Mouse (Mus musculus) ES-E14 (cell line): Measurements from ENCODE around the gene Ssr1.

Experiments used
- CHD2 ChIP-seq: IDR thresholded peaks from 2 replicates; pipeline ENCODE4 v1.6.1; 2014; ENCODE audit warnings: mild to moderate bottlenecking, low read depth, low read length, inconsistent platforms
- HCFC1 ChIP-seq: IDR thresholded peaks from 2 replicates; pipeline ENCODE4 v1.6.1; 2012; ENCODE audit warnings: low read length, inconsistent platforms, borderline replicate concordance; ENCODE audit not compliant: insufficient read depth
- ZC3H11A ChIP-seq: IDR thresholded peaks from 2 replicates; pipeline ENCODE4 v1.6.1; 2012; ENCODE audit warnings: low read depth, mild to moderate bottlenecking, inconsistent platforms, low read length, borderline replicate concordance

DNA sequence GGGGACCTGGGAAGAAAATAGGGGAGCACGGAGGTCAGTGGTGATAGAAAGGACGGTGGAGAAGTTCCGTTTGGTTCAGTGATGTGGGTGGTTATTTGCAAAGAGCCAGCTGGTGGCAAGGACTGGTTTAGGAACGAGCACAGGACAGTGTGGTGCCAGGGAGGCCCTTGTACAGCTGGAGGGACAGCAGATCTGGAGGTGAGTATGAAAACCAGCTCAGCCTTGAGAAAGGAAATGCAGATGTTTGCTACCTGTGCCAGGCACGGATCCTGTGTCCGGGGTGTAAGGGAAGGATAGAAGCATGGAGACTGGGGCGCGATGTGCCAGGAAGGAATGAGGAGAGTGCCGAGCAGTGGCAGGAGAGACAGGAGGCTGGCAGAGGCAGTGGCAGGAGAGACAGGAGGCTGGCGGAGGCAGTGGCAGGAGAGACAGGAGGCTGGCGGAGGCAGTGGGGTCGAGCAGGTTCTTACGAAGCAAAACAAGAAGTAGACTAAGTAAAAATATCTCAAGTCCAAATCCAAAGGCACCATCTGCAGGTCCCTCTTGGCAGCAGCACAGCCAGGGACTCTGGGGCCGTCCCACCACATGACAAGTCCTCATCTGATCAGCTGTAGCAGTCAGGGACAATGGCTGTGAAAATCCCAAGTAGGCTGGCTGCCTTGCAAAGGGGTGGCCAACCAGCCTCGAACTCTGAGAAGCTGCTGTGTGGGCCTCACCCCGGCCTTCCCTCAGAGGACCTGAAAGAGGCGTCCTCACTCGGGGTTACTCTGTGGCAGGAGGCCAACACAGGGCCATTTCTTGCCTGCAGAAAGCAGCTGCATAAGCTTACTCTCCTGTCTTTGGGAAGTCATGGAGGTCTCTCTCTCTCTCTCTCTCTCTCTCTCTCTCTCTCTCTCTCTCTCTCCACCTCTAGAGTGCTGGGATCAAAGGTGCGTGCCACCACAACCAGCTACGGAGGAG, 29.6 kb downstream of the Ssr1 start:
- TF ChIP-seq ZC3H11A = no peak
- TF ChIP-seq CHD2 = no peak
- TF ChIP-seq HCFC1 = no peak
